Mouse (Mus musculus): Measurements from ENCODE around the gene Snx8.
A peak's percentile ranks its signal among the peaks of the same experiment; 100 is the strongest.

The Snx8 gene

GRCm38 (mm10) chr5:140339836-140340235, 49.2 kb downstream of the Snx8 start:
- no peak for DNase-seq

GRCm38 (mm10) chr5:140338779-140339178, 50.3 kb downstream of the Snx8 start:
- DNase-seq = no peak

GRCm38 (mm10) chr5:140336680-140337079, 52.4 kb downstream of the Snx8 start:
- peak; percentile 46 for DNase-seq

- DNase-seq = no peak
Measured at GRCm38 (mm10) chr5:140333631-140334030, 55.4 kb downstream of the Snx8 start.

- no peak for DNase-seq
Measured at GRCm38 (mm10) chr5:140332519-140332918, 56.5 kb downstream of the Snx8 start.

- DNase-seq = peak; percentile 75
Measured at GRCm38 (mm10) chr5:140331615-140332512, 57.2 kb downstream of the Snx8 start, which contains the start of gene Mrm2. TSS of gene Mrm2 (minus strand) at chr5:140331898.

GRCm38 (mm10) chr5:140324058-140324457, 65.0 kb downstream of the Snx8 start:
- DNase-seq = no peak

- no peak for DNase-seq
Measured at GRCm38 (mm10) chr5:140321756-140322575, 67.1 kb downstream of the Snx8 start.

GRCm38 (mm10) chr5:140321042-140321755, 67.9 kb downstream of the Snx8 start, which contains the start of the genes Mad1l1 and Nudt1:
TSS of gene Mad1l1 (minus strand) at chr5:140321552.
TSS of gene Nudt1 (plus strand) at chr5:140321656.
- DNase-seq = peak; percentile 85

GRCm38 (mm10) chr5:140316716-140317115, 72.3 kb downstream of the Snx8 start:
- no peak for DNase-seq

GRCm38 (mm10) chr5:140307602-140308001, 81.5 kb downstream of the Snx8 start:
- DNase-seq = no peak

GRCm38 (mm10) chr5:140306016-140306415, 83.0 kb downstream of the Snx8 start:
- peak; percentile 25 for DNase-seq

GRCm38 (mm10) chr5:140298291-140298690, 90.8 kb downstream of the Snx8 start:
- no peak for DNase-seq

GRCm38 (mm10) chr5:140292152-140292551, 96.9 kb downstream of the Snx8 start:
- peak; percentile 60 for DNase-seq

All from right cerebral cortex, postnatal 4 days (tissue).